Mouse (Mus musculus): ENCODE data around the gene Orc4.

DNA sequence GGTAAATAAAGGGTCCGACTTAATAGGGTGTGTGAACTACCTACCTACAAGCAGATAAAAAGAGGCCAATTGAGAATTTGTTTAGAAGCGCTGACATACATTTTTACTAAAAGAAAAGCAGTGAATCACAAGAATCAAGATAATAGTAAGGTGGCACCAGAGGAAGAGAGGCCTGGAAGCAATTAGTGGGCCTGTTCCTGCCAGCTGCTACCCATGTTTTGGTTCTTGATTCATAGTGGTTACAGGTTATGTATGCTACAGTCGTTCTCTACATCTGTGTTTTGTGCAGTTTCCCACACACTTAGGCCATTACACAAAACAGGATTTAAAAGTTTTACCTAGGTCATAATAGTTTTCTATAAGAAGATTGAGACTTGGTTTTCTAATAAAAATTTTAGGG, 2.3 kb downstream of the Orc4 start:
- TF ChIP-seq CTCF (IDR thresholded peaks at IDR 0.05; ENCODE audit: low read depth, low read length) (no peak), POLR2A (IDR thresholded peaks at IDR 0.05; ENCODE audit: extremely low read depth, insufficient read depth, low read length) (no peak)
